Mouse (Mus musculus) MEL (cell line): ENCODE measurements at regions not wholly inside any gene's neighbourhood (a gene's known extent, or its start where the extent isn't known, plus 50 kb on each side); places are given as distances from the start of the nearest gene placed in this dataset.

Experiments
- DNase-seq: peaks from one replicate; pipeline ENCODE4 v3.0.0; 2011; ENCODE audit warnings: low read depth, low spot score
- H3K27ac ChIP-seq: 2 replicates; pipeline ENCODE4 v1.5.1; 2012; ENCODE audit warnings: low read depth, mild to moderate bottlenecking, control low read depth, low read length, moderate library complexity; ENCODE audit not compliant: control insufficient read depth
- H3K27me3 ChIP-seq, 2 experiments: fragments of 150-350 bp in 1 of 2; sonication (generic) in 1 of 2; 2 replicates each; pipeline ENCODE4 v1.6.1; 2012; ENCODE audit warnings: low read length in 2 of 2, mild to moderate bottlenecking in 2 of 2, improper control_type of control experiment in 1 of 2, moderate library complexity in 1 of 2; ENCODE audit not compliant: insufficient read depth in 2 of 2, control insufficient read depth in 1 of 2
- H3K36me3 ChIP-seq, 2 experiments: 2 replicates each; pipeline ENCODE4 v1.6.1; 2012 to 2014; ENCODE audit warnings: low read length in 2 of 2, improper control_type of control experiment in 1 of 2, inconsistent platforms in 1 of 2, mild to moderate bottlenecking in 1 of 2; ENCODE audit not compliant: insufficient read depth in 2 of 2, control insufficient read depth in 1 of 2
- H3K4me1 ChIP-seq, 2 experiments: fragments of 150-350 bp in 1 of 2; sonication (generic) in 1 of 2; 2 replicates each; pipeline ENCODE4 v1.6.1; 2012; ENCODE audit warnings: low read length in 2 of 2, improper control_type of control experiment in 1 of 2, mild to moderate bottlenecking in 1 of 2; ENCODE audit not compliant: insufficient read depth in 2 of 2, control insufficient read depth in 1 of 2
- H3K4me3 ChIP-seq, 2 experiments: fragments of 150-350 bp in 1 of 2; sonication (generic) in 1 of 2; 2 replicates each; pipeline ENCODE4 v1.5.1; 2012; ENCODE audit warnings: low read depth in 2 of 2, low read length in 2 of 2, mild to moderate bottlenecking in 2 of 2, moderate library complexity in 2 of 2, control low read depth in 1 of 2, improper control_type of control experiment in 1 of 2; ENCODE audit not compliant: control insufficient read depth in 1 of 2, insufficient read depth in 1 of 2
- H3K79me2 ChIP-seq: 2 replicates; pipeline ENCODE4 v1.6.1; 2012; ENCODE audit warnings: mild to moderate bottlenecking, low read length, moderate library complexity; ENCODE audit not compliant: control insufficient read depth, poor library complexity, insufficient read depth
- H3K9ac ChIP-seq: 2 replicates; pipeline ENCODE4 v1.6.1; 2012; ENCODE audit warnings: low read depth, mild to moderate bottlenecking, control low read depth, low read length, moderate library complexity; ENCODE audit not compliant: control insufficient read depth, poor library complexity, severe bottlenecking
- H3K9me3 ChIP-seq: fragments of 150-350 bp; sonication (generic); replicated peaks from 2 replicates; pipeline ENCODE4 v1.6.1; 2012; ENCODE audit warnings: mild to moderate bottlenecking, low read length, improper control_type of control experiment, moderate library complexity; ENCODE audit not compliant: insufficient read depth
- BHLHE40 ChIP-seq: IDR thresholded peaks from 2 replicates; pipeline ENCODE4 v1.6.1; 2012; ENCODE audit warnings: low read depth, mild to moderate bottlenecking, inconsistent platforms, low read length, improper control_type of control experiment, borderline replicate concordance
- CHD1 ChIP-seq: IDR thresholded peaks from 2 replicates; pipeline ENCODE4 v1.6.1; 2012; ENCODE audit warnings: low read depth, mild to moderate bottlenecking, inconsistent platforms, low read length, improper control_type of control experiment
- CTCF ChIP-seq, 3 experiments: IDR thresholded peaks in 2 of 3; conservative IDR thresholded peaks in 1 of 3; 2 replicates each; pipeline ENCODE4 v1.5.1; 2011 to 2012; ENCODE audit warnings: low read length in 3 of 3, low read depth in 2 of 3, mild to moderate bottlenecking in 2 of 3, improper control_type of control experiment in 1 of 3, inconsistent platforms in 1 of 3, mixed read lengths in 1 of 3, moderate library complexity in 1 of 3; ENCODE audit not compliant: control insufficient read depth in 1 of 3, insufficient read depth in 1 of 3, poor library complexity in 1 of 3, severe bottlenecking in 1 of 3
- ETS1 ChIP-seq: IDR thresholded peaks from 2 replicates; pipeline ENCODE4 v1.6.1; 2012; ENCODE audit warnings: low read depth, mild to moderate bottlenecking, inconsistent platforms, low read length, improper control_type of control experiment, moderate library complexity
- GATA1 ChIP-seq: IDR thresholded peaks from 2 replicates; pipeline ENCODE4 v1.6.1; 2011; ENCODE audit warnings: low read depth, low read length, improper control_type of control experiment
- KAT2A ChIP-seq: conservative IDR thresholded peaks from 2 replicates; pipeline ENCODE4 v1.6.1; 2012; ENCODE audit warnings: low read depth, low read length, improper control_type of control experiment, inconsistent platforms
- MAFK ChIP-seq: IDR thresholded peaks from 2 replicates; pipeline ENCODE4 v1.6.1; 2011; ENCODE audit warnings: low read depth, mild to moderate bottlenecking, low read length, improper control_type of control experiment, borderline replicate concordance
- MAX ChIP-seq: IDR thresholded peaks from 2 replicates; pipeline ENCODE4 v1.6.1; 2011; ENCODE audit warnings: low read length, improper control_type of control experiment
- MEF2A ChIP-seq: IDR thresholded peaks from 2 replicates; pipeline ENCODE4 v1.6.1; 2014; ENCODE audit warnings: low read depth, mild to moderate bottlenecking, inconsistent platforms, low read length, improper control_type of control experiment; ENCODE audit not compliant: poor library complexity, insufficient replicate concordance, severe bottlenecking; ENCODE audit errors: extremely low read depth
- MXI1 ChIP-seq: IDR thresholded peaks from 2 replicates; pipeline ENCODE4 v1.6.1; 2011; ENCODE audit warnings: mild to moderate bottlenecking, low read depth, low read length, improper control_type of control experiment
- NRF1 ChIP-seq: IDR thresholded peaks from 2 replicates; pipeline ENCODE4 v1.6.1; 2014; ENCODE audit warnings: low read depth, mild to moderate bottlenecking, inconsistent platforms, low read length, improper control_type of control experiment, moderate library complexity; ENCODE audit not compliant: poor library complexity, insufficient read depth, severe bottlenecking
- POLR2A ChIP-seq, 2 experiments: IDR thresholded peaks; 2 replicates each; pipeline ENCODE4 v1.6.1; 2011 to 2012; ENCODE audit warnings: low read length in 2 of 2, mild to moderate bottlenecking in 2 of 2, control low read depth in 1 of 2, improper control_type of control experiment in 1 of 2, low read depth in 1 of 2, moderate library complexity in 1 of 2; ENCODE audit not compliant: control insufficient read depth in 1 of 2, insufficient read depth in 1 of 2, poor library complexity in 1 of 2
- RCOR1 ChIP-seq: IDR thresholded peaks from 2 replicates; pipeline ENCODE4 v1.6.1; 2012; ENCODE audit warnings: low read depth, mild to moderate bottlenecking, inconsistent platforms, low read length, improper control_type of control experiment
- SIN3A ChIP-seq: IDR thresholded peaks from 2 replicates; pipeline ENCODE4 v1.6.1; 2012; ENCODE audit warnings: low read length, improper control_type of control experiment, inconsistent platforms
- SMC3 ChIP-seq: IDR thresholded peaks from 2 replicates; pipeline ENCODE4 v1.6.1; 2011; ENCODE audit warnings: low read depth, low read length, improper control_type of control experiment
- TBP ChIP-seq: IDR thresholded peaks from 2 replicates; pipeline ENCODE4 v1.8.0; 2011; ENCODE audit warnings: low read depth, low read length, improper control_type of control experiment
- USF1 ChIP-seq: IDR thresholded peaks from 2 replicates; pipeline ENCODE4 v1.6.1; 2014; ENCODE audit warnings: low read depth, mild to moderate bottlenecking, inconsistent platforms, low read length, improper control_type of control experiment, moderate library complexity
- ZC3H11A ChIP-seq: IDR thresholded peaks from 2 replicates; pipeline ENCODE4 v1.6.1; 2012; ENCODE audit warnings: low read depth, mild to moderate bottlenecking, inconsistent platforms, low read length, improper control_type of control experiment
- ZKSCAN1 ChIP-seq: IDR thresholded peaks from 2 replicates; pipeline ENCODE4 v1.6.1; 2012; ENCODE audit warnings: low read depth, mild to moderate bottlenecking, inconsistent platforms, low read length, improper control_type of control experiment, moderate library complexity

GRCm38 (mm10) chr16:46331336-46331735 is 167.0 kb downstream of the Nectin3 start:
- Histone ChIP-seq H3K4me3 (no peak overlapping the region), H3K36me3 (no peaks in the 10 kb centered on the region), H3K4me1 (no peaks in the 10 kb centered on the region), H3K9ac (no peak overlapping the region), H3K9me3 (no peaks in the 10 kb centered on the region), H3K27ac (no peak overlapping the region), H3K79me2 (no peaks in the 10 kb centered on the region), H3K27me3 (no peaks in the 10 kb centered on the region)
- no peak for DNase-seq
- TF ChIP-seq TBP (no peak), ETS1 (no peak), POLR2A (IDR thresholded peaks at IDR 0.05; ENCODE audit: control insufficient read depth in 1 of 2, insufficient read depth in 1 of 2, low read depth in 1 of 2, low read length in 2 of 2, poor library complexity in 1 of 2) (no peak), MEF2A (no peak), GATA1 (no peak), USF1 (no peak), CHD1 (no peak), MXI1 (no peak), ZKSCAN1 (no peak), MAFK (no peak), BHLHE40 (no peak), SIN3A (no peak), MAX (no peak), ZC3H11A (no peak), RCOR1 (no peak), NRF1 (no peak)

GRCm38 (mm10) chr16:46299079-46299721 is 144.3 kb upstream of the Gm4737 start:
- Histone ChIP-seq H3K4me3 (no peak overlapping the region), H3K27me3 (no peaks in the 10 kb centered on the region), H3K4me1 (no peaks in the 10 kb centered on the region), H3K9me3 (no peaks in the 10 kb centered on the region), H3K36me3 (no peaks in the 10 kb centered on the region), H3K9ac (no peak overlapping the region), H3K79me2 (no peaks in the 10 kb centered on the region), H3K27ac (no peak overlapping the region)
- DNase-seq, result no peak
- no peak for TF ChIP-seq RCOR1
- no peak for TF ChIP-seq MXI1

- Histone ChIP-seq H3K27ac (no peak overlapping the region), H3K9ac (no peak overlapping the region), H3K79me2 (no peaks in the 10 kb centered on the region), H3K4me3 (no peak overlapping the region), H3K9me3 (no peaks in the 10 kb centered on the region), H3K27me3 (no peaks in the 10 kb centered on the region), H3K36me3 (no peaks in the 10 kb centered on the region), H3K4me1 (no peaks in the 10 kb centered on the region)
- DNase-seq, result no peak
- TF ChIP-seq KAT2A (no peak), CTCF (IDR thresholded peaks at IDR 0.05 in 2 of 3, conservative IDR thresholded peaks at IDR 0.05 in 1 of 3; ENCODE audit: control insufficient read depth in 1 of 3, insufficient read depth in 1 of 3, low read depth in 2 of 3, low read length in 3 of 3, poor library complexity in 1 of 3, severe bottlenecking in 1 of 3) (no peak), SMC3 (no peak)
These were observed 142.3 kb upstream of the Gm4737 start for GRCm38 (mm10) chr16:46297192-46297591.
